Mouse (Mus musculus): ENCODE measurements at regions not wholly inside any gene's neighbourhood (a gene's known extent, or its start where the extent isn't known, plus 50 kb on each side); places are given as distances from the start of the nearest gene placed in this dataset.
A peak's percentile ranks its signal among the peaks of the same experiment; 100 is the strongest.

DNA sequence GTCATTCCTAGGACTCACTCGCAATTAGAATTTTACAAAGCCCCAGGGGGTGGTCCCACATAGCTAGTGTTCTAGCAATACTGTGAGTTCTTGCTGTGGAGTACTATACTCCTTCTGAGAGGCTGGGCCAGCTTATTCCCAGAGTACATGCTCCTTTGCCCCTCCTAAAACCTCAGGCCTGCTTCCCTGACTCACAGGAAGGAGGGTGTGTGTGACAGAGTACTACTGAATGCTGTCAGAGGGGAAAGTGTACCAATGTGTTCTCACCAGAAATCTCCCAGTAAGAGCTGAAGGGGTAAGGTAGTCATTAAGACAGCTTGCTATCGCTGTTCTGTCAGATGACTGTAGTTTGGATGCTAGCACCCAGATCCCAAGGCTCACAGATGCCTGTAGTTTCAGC is 280.7 kb downstream of the Hlx start:
- WGBS, result 79% methylated on average over 2 of the region's 2 CpGs
- H3K27me3 ChIP-seq (ENCODE audit: control insufficient read depth, insufficient read depth, low read length), result no peaks in the 10 kb centered on the region
- H3K36me3 ChIP-seq (ENCODE audit: control insufficient read depth, insufficient read depth), result no peaks in the 10 kb centered on the region
- H3K27ac ChIP-seq (ENCODE audit: low read length), result no peak overlapping the region
- no peaks in the 10 kb centered on the region for H3K4me1 ChIP-seq (ENCODE audit: control insufficient read depth, insufficient read depth, low read length)
- no peak for ATAC-seq (replicated peaks; ENCODE audit: extremely low read depth, insufficient read depth, low FRiP score)
- H3K4me3 ChIP-seq (ENCODE audit: low read length), result no peak overlapping the region
- H3K9me3 ChIP-seq (replicated peaks; ENCODE audit: control insufficient read depth, low read length), result no peaks in the 10 kb centered on the region
- H3K4me2 ChIP-seq (ENCODE audit: low read depth, low read length), result no peak overlapping the region
- H3K9ac ChIP-seq (ENCODE audit: low read length), result no peak overlapping the region

DNA sequence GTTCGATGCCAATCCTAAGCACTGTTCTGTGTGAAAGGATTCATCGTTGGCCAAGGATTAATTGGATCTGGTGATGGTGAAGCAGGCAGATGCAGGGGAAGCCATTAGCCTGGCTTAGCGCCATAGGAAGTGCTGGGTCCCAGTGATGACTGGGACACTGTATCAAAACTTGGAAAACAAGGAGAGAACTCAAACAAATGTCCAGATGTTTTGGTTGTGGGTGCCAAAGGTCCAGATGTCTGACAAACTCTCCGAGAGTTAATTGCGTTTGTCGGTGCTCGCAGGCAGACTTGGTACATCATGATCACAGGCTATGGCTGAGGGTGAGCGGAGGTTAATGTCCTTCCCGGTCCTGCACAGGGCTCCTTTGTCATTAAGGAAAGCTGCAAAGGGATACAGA is 283.4 kb downstream of the Hlx start:
- ATAC-seq (replicated peaks; ENCODE audit: extremely low read depth, insufficient read depth, low FRiP score), result no peak
- Histone ChIP-seq H3K27ac (ENCODE audit: low read length) (no peak overlapping the region), H3K9me3 (replicated peaks; ENCODE audit: control insufficient read depth, low read length) (no peaks in the 10 kb centered on the region), H3K4me3 (ENCODE audit: low read length) (no peak overlapping the region), H3K4me2 (ENCODE audit: low read depth, low read length) (no peak overlapping the region), H3K4me1 (ENCODE audit: control insufficient read depth, insufficient read depth, low read length) (no peaks in the 10 kb centered on the region), H3K36me3 (ENCODE audit: control insufficient read depth, insufficient read depth) (no peaks in the 10 kb centered on the region), H3K27me3 (ENCODE audit: control insufficient read depth, insufficient read depth, low read length) (no peaks in the 10 kb centered on the region), H3K9ac (ENCODE audit: low read length) (no peak overlapping the region)
- 70% methylated on average over 9 of the region's 9 CpGs for WGBS

DNA sequence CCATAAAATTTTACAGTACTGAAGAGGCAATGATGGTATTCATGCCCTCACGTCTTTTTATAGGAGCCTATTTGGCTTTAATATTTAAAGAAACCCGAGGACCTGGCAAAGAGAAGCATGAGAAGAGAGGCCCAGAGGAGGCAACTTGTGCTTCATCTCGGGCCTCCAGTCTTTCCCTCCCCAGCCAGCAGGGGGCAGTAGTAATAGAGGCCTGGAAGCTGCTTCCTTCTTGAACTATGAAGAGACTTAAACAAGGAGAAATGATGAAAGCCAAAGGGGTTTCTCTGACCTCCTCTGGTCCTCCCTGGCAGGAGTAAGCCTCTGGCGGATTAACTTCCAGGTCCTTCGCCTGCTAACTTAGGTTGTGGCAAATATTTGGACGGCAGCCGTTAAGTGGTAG is 284.5 kb downstream of the Hlx start:
- Histone ChIP-seq H3K36me3 (ENCODE audit: control insufficient read depth, insufficient read depth) (no peaks in the 10 kb centered on the region), H3K9me3 (replicated peaks; ENCODE audit: control insufficient read depth, low read length) (no peaks in the 10 kb centered on the region), H3K4me1 (ENCODE audit: control insufficient read depth, insufficient read depth, low read length) (peaks cover 3% of the 10 kb centered on the region), H3K27me3 (ENCODE audit: control insufficient read depth, insufficient read depth, low read length) (no peaks in the 10 kb centered on the region), H3K27ac (ENCODE audit: low read length) (no peak overlapping the region), H3K9ac (ENCODE audit: low read length) (no peak overlapping the region), H3K4me2 (ENCODE audit: low read depth, low read length) (no peak overlapping the region), H3K4me3 (ENCODE audit: low read length) (no peak overlapping the region)
- WGBS, result 52% methylated on average over 7 of the region's 7 CpGs
- no peak for ATAC-seq (replicated peaks; ENCODE audit: extremely low read depth, insufficient read depth, low FRiP score)

DNA sequence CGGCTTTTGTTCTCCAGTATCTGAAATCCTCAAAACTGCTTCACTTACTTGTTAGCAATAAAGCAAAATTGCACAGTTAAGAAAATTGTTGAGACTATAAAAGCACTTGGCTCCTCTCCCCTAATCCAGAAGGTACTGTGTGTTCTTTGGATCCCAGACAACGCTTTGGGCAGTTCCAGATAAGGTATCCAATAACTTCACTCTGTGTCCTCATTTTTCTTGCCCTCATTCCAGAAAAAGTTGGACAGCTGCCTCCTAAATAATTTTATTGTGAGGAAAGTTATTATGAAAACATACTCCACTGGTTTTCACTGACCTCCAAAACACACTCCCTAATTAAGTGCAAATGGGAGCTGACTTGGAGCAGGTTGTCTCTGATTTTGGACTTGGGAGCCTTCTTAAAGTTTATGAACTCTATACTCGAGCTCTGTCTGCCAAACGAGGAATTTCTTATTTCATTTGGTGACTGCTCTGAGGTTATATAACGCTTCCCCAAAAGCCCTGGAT is 285.2 kb downstream of the Hlx start:
- ATAC-seq (replicated peaks; ENCODE audit: extremely low read depth, insufficient read depth, low FRiP score), result peak; percentile 41; the same call in 1 of the 2 replicates
- Histone ChIP-seq H3K4me1 (ENCODE audit: control insufficient read depth, insufficient read depth, low read length) (peaks cover 4% of the 10 kb centered on the region), H3K4me2 (ENCODE audit: low read depth, low read length) (no peak overlapping the region), H3K9ac (ENCODE audit: low read length) (no peak overlapping the region), H3K27ac (ENCODE audit: low read length) (peak overlapping the region; percentile 37; the same call in 1 of the 2 replicates), H3K36me3 (ENCODE audit: control insufficient read depth, insufficient read depth) (no peaks in the 10 kb centered on the region), H3K4me3 (ENCODE audit: low read length) (no peak overlapping the region), H3K27me3 (ENCODE audit: control insufficient read depth, insufficient read depth, low read length) (no peaks in the 10 kb centered on the region), H3K9me3 (replicated peaks; ENCODE audit: control insufficient read depth, low read length) (no peaks in the 10 kb centered on the region)
- 53% methylated on average over 5 of the region's 5 CpGs for WGBS

DNA sequence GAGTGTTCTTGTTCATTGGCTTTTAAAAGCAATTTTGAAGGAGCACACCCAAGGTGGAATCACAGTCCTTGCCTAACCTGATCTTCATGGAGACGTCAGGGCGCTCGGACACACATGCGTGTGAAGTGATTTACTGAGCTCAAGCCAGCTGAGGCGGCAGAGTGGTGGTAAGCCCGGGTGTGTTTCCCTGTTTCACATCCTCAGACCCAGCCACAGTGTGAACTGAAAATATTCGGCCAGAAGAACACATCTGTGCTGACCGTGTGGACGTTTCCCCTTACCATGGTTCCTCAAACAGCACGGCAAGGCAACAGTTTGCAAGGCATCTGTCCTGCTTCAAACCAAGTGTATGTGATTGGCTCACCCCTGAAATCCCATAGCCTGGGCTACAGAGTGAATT is 288.2 kb downstream of the Hlx start:
- Histone ChIP-seq H3K4me3 (ENCODE audit: low read length) (no peak overlapping the region), H3K9ac (ENCODE audit: low read length) (no peak overlapping the region), H3K4me1 (ENCODE audit: control insufficient read depth, insufficient read depth, low read length) (peaks cover 8% of the 10 kb centered on the region), H3K36me3 (ENCODE audit: control insufficient read depth, insufficient read depth) (no peaks in the 10 kb centered on the region), H3K27ac (ENCODE audit: low read length) (no peak overlapping the region), H3K9me3 (replicated peaks; ENCODE audit: control insufficient read depth, low read length) (no peaks in the 10 kb centered on the region), H3K4me2 (ENCODE audit: low read depth, low read length) (no peak overlapping the region), H3K27me3 (ENCODE audit: control insufficient read depth, insufficient read depth, low read length) (no peaks in the 10 kb centered on the region)
- ATAC-seq (replicated peaks; ENCODE audit: extremely low read depth, insufficient read depth, low FRiP score), result no peak
- WGBS, result 85% methylated on average over 10 of the region's 10 CpGs

DNA sequence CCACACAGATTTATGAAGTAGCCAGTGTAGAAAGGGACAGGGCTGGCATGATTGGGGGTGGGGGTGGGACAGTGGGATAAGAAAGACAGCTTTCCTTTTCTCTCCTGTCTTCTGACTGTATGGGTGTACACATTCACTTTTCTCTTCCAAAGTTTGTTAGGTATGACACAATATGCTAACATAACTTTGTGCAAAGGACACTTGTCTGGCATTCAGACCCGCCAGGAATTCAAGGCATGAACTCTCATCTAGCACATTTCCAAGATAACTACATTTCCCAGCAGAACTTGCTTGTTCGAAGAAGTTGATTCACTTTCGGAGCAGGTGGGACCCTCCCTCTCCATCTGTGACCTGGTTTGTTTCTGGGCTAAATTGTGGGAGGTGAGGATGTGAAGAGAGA is 289.7 kb downstream of the Hlx start:
- Histone ChIP-seq H3K4me3 (ENCODE audit: low read length) (no peak overlapping the region), H3K27ac (ENCODE audit: low read length) (no peak overlapping the region; the same call in 1 of the 2 replicates), H3K9ac (ENCODE audit: low read length) (0 out of 2 replicates have a peak overlapping the region, but pooled peaks have one; percentile 0), H3K4me2 (ENCODE audit: low read depth, low read length) (peak overlapping the region; percentile 6; the same call in 1 of the 2 replicates), H3K27me3 (ENCODE audit: control insufficient read depth, insufficient read depth, low read length) (no peaks in the 10 kb centered on the region), H3K9me3 (replicated peaks; ENCODE audit: control insufficient read depth, low read length) (no peaks in the 10 kb centered on the region), H3K4me1 (ENCODE audit: control insufficient read depth, insufficient read depth, low read length) (peaks cover 10% of the 10 kb centered on the region), H3K36me3 (ENCODE audit: control insufficient read depth, insufficient read depth) (no peaks in the 10 kb centered on the region)
- ATAC-seq (replicated peaks; ENCODE audit: extremely low read depth, insufficient read depth, low FRiP score), result no peak
- 38% methylated on average over 3 of the region's 3 CpGs for WGBS

DNA sequence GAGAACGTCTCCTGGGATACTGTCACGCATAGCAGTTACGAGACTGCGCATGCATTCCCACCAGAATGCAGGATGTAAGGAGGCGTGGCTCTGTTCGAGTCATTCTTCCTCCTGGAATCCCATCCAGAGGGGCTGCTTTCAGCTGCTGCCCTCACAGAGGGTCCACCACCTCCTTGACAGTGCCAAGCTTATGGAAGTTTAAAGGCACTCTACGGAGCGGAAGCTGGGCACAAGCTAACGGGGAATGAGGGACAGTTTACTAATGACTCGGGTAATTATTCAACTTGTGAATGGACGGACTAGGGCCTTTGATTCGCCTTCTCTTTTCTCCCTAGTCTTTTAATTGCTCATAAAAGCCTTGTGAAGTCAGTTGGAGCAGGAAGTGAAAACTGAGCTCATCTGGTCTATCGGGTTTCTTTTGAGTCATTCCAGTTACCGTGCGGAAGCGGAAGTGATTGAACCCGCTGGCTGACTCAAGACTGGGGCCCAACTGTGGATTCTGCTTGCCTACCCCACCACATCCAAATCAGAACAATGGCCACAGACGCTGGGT is 291.3 kb downstream of the Hlx start:
- Histone ChIP-seq H3K36me3 (ENCODE audit: control insufficient read depth, insufficient read depth) (no peaks in the 10 kb centered on the region), H3K4me2 (ENCODE audit: low read depth, low read length) (peak overlapping the region; percentile 49), H3K27me3 (ENCODE audit: control insufficient read depth, insufficient read depth, low read length) (no peaks in the 10 kb centered on the region), H3K9ac (ENCODE audit: low read length) (peak overlapping the region; percentile 3; the same call in 1 of the 2 replicates), H3K27ac (ENCODE audit: low read length) (peak overlapping the region; percentile 60), H3K4me3 (ENCODE audit: low read length) (peak overlapping the region; percentile 4; the same call in 1 of the 2 replicates), H3K4me1 (ENCODE audit: control insufficient read depth, insufficient read depth, low read length) (peaks cover 10% of the 10 kb centered on the region), H3K9me3 (replicated peaks; ENCODE audit: control insufficient read depth, low read length) (no peaks in the 10 kb centered on the region)
- 52% methylated on average over 18 of the region's 18 CpGs for WGBS
- ATAC-seq (replicated peaks; ENCODE audit: extremely low read depth, insufficient read depth, low FRiP score), result no peak

DNA sequence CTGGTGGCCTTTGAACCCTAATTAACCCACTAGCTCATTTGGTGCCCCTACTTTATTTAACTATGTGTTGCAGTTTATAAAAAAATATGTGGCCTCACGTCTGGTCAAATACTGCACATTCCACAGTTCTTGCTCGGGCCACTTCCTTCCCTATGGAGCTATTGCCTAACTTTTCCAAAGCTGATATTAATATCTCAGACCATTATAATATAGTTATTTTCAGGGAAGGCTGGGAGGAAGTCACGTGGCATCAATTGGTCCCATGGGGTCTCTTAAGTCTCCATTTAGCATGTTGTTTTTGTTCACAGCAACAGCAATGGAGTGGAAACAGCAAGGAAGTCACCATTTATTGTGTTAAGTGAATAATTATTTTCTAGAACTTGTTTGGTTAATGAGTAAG is 292.9 kb downstream of the Hlx start:
- Histone ChIP-seq H3K9me3 (replicated peaks; ENCODE audit: control insufficient read depth, low read length) (no peaks in the 10 kb centered on the region), H3K27ac (ENCODE audit: low read length) (no peak overlapping the region), H3K4me1 (ENCODE audit: control insufficient read depth, insufficient read depth, low read length) (peaks cover 10% of the 10 kb centered on the region), H3K4me2 (ENCODE audit: low read depth, low read length) (no peak overlapping the region), H3K36me3 (ENCODE audit: control insufficient read depth, insufficient read depth) (no peaks in the 10 kb centered on the region), H3K9ac (ENCODE audit: low read length) (no peak overlapping the region), H3K27me3 (ENCODE audit: control insufficient read depth, insufficient read depth, low read length) (no peaks in the 10 kb centered on the region), H3K4me3 (ENCODE audit: low read length) (no peak overlapping the region)
- 49% methylated on average over 3 of the region's 3 CpGs for WGBS
- ATAC-seq (replicated peaks; ENCODE audit: extremely low read depth, insufficient read depth, low FRiP score), result no peak

DNA sequence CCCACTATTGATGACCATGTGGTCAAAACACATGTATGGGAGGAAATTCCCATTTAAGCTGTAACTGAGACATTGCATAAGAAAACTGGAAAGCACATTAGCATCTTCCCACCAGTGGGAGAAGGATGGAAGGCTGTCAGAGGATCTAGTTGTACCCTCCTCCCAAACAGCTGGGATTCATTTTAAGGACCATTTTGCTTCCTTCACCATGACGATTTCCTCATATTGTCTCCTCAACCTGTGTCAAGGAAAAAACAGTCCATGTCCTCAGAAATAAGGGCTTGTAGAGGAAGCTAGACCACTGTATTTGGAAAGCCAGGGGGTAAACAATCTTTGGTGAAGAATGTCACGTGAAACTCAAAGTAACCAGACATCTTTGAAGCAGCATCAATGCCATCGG is 296.0 kb downstream of the Hlx start:
- H3K4me2 ChIP-seq (ENCODE audit: low read depth, low read length), result no peak overlapping the region
- H3K27me3 ChIP-seq (ENCODE audit: control insufficient read depth, insufficient read depth, low read length), result no peaks in the 10 kb centered on the region
- ATAC-seq (replicated peaks; ENCODE audit: extremely low read depth, insufficient read depth, low FRiP score), result no peak
- WGBS, result 66% methylated on average over 3 of the region's 3 CpGs
- no peaks in the 10 kb centered on the region for H3K36me3 ChIP-seq (ENCODE audit: control insufficient read depth, insufficient read depth)
- no peak overlapping the region for H3K27ac ChIP-seq (ENCODE audit: low read length)
- no peak overlapping the region for H3K4me3 ChIP-seq (ENCODE audit: low read length)
- H3K9me3 ChIP-seq (replicated peaks; ENCODE audit: control insufficient read depth, low read length), result no peaks in the 10 kb centered on the region
- H3K9ac ChIP-seq (ENCODE audit: low read length), result no peak overlapping the region
- 0 out of 2 replicates have a peak, but pooled peaks cover 6% of the 10 kb centered on the region for H3K4me1 ChIP-seq (ENCODE audit: control insufficient read depth, insufficient read depth, low read length)

Data from heart, embryonic 16.5 days (tissue).